Mouse (Mus musculus) thymus, postnatal 0 days (tissue): ENCODE measurements at regions not wholly inside any gene's neighbourhood (a gene's known extent, or its start where the extent isn't known, plus 50 kb on each side); places are given as distances from the start of the nearest gene placed in this dataset.
A peak's percentile ranks its signal among the peaks of the same experiment; 100 is the strongest.

ENCODE experiments used
- DNase-seq: peaks from one replicate; pipeline ENCODE4 v3.0.0-alpha.2; 2015; ENCODE audit warnings: low spot score

- no peak for DNase-seq
Observed at GRCm38 (mm10) chr12:54396341-54396740, 192.7 kb upstream of the Egln3 start.

- DNase-seq: no peak
Observed at GRCm38 (mm10) chr12:54385401-54385800, 181.7 kb upstream of the Egln3 start.

GRCm38 (mm10) chr12:54384116-54384515 lies 180.5 kb upstream of the Egln3 start:
- DNase-seq: no peak

GRCm38 (mm10) chr12:54382965-54383364 lies 179.3 kb upstream of the Egln3 start:
- no peak for DNase-seq

- DNase-seq: no peak
Observed at GRCm38 (mm10) chr12:54382061-54382460, 178.4 kb upstream of the Egln3 start.

GRCm38 (mm10) chr12:54380322-54380721 lies 176.7 kb upstream of the Egln3 start:
- no peak for DNase-seq

- DNase-seq: no peak
Observed at GRCm38 (mm10) chr12:54378576-54378975, 174.9 kb upstream of the Egln3 start.

GRCm38 (mm10) chr12:54374060-54374459 lies 170.4 kb upstream of the Egln3 start:
- DNase-seq: no peak

- no peak for DNase-seq
Observed at GRCm38 (mm10) chr12:54369217-54369616, 165.6 kb upstream of the Egln3 start.

- no peak for DNase-seq
Observed at GRCm38 (mm10) chr12:54364381-54365095, 160.9 kb upstream of the Egln3 start.

GRCm38 (mm10) chr12:54361762-54362161 lies 158.1 kb upstream of the Egln3 start:
- DNase-seq: no peak

GRCm38 (mm10) chr12:54354187-54354586 lies 150.5 kb upstream of the Egln3 start:
- no peak for DNase-seq

GRCm38 (mm10) chr12:54353694-54354093 lies 150.0 kb upstream of the Egln3 start:
- DNase-seq: no peak

GRCm38 (mm10) chr12:54352963-54353606 lies 149.4 kb upstream of the Egln3 start:
- peak; percentile 69 for DNase-seq

- no peak for DNase-seq
Observed at GRCm38 (mm10) chr12:54350293-54350692, 146.6 kb upstream of the Egln3 start.

GRCm38 (mm10) chr12:54349403-54349802 lies 145.7 kb upstream of the Egln3 start:
- DNase-seq: no peak

- no peak for DNase-seq
Observed at GRCm38 (mm10) chr12:54343493-54343892, 139.8 kb upstream of the Egln3 start.

GRCm38 (mm10) chr12:54335509-54335908 lies 131.8 kb upstream of the Egln3 start:
- no peak for DNase-seq

GRCm38 (mm10) chr12:54334491-54335132 lies 131.0 kb upstream of the Egln3 start:
- peak; percentile 46 for DNase-seq

- DNase-seq: no peak
Observed at GRCm38 (mm10) chr12:54333632-54334321, 130.1 kb upstream of the Egln3 start.

- DNase-seq: no peak
Observed at GRCm38 (mm10) chr12:54327483-54327882, 123.8 kb upstream of the Egln3 start.

GRCm38 (mm10) chr12:54326571-54326970 lies 122.9 kb upstream of the Egln3 start:
- DNase-seq: no peak
